Mouse (Mus musculus) inflammation-experienced regulatory T-cells, adult 6 months (primary cell): ENCODE results near the gene Rac1. TPM values are rescaled to one million over a fixed set of nuclear protein-coding genes. Genes with fewer than 3 reads are reported as not detected.

ENCODE experiments used
- ATAC-seq: one replicate; pipeline ENCODE4 v1.8.0; 2017
- polyA plus RNA-seq, 3 experiments: library from polyadenylated mRNA; unstranded; fragments of 100-300 nt; shearing (Covaris generic); gene quantifications; one replicate each; pipeline ENCODE4 v1.2.1; 2017

Rac1 gene
- polyA plus RNA-seq, 3 experiments from 2014 or later, result 57.1 to 67.7 (median 60.8) TPM

- no peak for ATAC-seq
Measured at GRCm38 (mm10) chr5:143491736-143492135, 36.1 kb downstream of the Rac1 start.

- ATAC-seq, result no peak
Measured at GRCm38 (mm10) chr5:143489749-143490342, 38.0 kb downstream of the Rac1 start.

DNA sequence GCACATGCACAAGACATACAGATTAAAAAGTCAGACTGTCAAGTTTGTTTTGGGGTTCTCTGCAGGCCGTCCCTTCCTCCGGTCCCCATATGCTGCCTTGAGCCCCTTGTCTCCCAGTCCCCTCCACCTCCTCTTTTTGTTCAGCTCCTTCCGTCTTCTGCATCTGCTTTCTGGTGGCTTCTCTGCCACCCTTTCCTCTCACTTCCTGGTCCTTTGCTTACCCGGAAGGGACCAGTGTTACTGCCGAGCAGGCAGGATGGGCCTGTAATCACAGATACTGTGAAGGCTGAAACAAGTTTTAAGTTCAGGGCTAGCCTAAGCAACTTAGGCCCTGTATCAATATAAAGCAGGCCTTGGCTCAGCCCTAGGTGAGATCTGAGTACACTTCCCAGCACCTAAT, 39.8 kb downstream of the Rac1 start:
- ATAC-seq, result no peak

- no peak for ATAC-seq
Measured at GRCm38 (mm10) chr5:143487193-143487592, 40.6 kb downstream of the Rac1 start.

DNA sequence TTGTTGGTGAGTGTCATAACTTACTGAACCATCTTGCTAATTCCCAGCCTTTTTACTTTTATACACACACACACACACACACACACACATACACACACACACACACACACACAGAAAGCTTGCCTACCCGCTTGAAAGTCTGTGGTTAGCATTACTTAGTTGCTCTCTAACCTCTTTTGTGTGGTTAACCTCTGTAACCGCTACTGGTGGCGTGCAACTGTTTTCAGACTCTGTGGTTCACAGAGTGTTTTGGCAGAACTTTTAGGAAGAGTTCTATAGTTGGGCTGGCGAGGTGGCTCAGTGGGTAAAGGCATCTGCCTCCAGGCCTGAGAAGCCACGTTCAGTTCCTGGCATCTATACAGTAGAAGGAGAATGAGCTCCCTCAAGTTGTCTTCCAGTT, 42.9 kb downstream of the Rac1 start:
- no peak for ATAC-seq

- ATAC-seq, result no peak
Measured at GRCm38 (mm10) chr5:143477901-143478300, 49.9 kb downstream of the Rac1 start.

DNA sequence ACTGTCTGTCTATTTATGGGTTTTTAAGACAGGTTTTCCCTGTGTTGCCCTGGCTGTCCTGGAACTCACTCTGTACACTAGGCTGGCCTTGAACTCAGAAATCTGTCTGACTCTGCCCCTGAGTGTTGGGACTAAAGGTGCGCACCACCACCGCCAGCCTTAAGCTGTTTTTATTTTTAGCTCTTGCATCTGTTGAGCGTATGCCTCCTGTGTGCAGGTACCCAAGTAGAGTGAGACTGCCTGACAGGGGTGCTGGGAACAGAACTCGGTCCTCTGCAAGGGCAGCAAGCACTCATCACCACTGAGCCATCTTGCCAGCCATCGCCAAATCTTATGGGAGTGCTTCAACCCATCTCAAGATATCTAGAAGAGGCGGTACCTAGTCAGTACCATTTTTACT, 51.8 kb downstream of the Rac1 start:
- no peak for ATAC-seq

DNA sequence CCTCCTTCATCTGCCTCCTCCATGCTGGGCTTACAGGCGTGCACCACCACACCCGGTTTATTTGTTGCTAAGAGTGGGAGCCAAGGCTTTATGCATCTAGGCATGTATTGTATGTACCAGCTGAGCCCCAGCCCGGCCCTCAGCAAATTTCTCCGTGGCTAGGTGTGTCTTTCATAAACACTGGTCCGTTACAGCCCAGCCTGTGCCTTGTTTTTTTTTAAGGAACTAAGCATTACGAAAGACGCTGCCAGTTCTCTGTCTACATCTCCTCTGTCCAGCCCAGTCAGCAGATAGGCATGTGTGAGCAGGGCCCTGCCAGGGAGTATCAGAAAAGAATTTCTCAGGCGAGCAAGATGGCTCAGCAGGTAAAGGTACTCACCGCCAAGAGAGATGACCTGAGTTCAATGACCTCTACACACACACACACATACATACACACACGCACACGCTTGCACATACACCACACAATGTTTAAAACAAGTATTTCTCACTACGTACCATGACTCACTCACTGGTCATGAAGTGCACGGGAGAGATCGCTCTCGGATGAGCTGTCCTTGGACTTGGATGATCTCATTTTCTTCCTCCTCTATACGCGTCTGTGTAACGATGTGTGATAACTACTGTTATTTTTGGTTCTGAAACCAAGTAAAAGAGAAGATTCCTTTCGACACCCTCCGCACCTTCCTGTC, 52.5 kb downstream of the Rac1 start:
- ATAC-seq, result no peak

- ATAC-seq, result no peak
Measured at GRCm38 (mm10) chr5:143471953-143472618, 55.8 kb downstream of the Rac1 start.

- no peak for ATAC-seq
Measured at GRCm38 (mm10) chr5:143471165-143471546, 56.7 kb downstream of the Rac1 start.

DNA sequence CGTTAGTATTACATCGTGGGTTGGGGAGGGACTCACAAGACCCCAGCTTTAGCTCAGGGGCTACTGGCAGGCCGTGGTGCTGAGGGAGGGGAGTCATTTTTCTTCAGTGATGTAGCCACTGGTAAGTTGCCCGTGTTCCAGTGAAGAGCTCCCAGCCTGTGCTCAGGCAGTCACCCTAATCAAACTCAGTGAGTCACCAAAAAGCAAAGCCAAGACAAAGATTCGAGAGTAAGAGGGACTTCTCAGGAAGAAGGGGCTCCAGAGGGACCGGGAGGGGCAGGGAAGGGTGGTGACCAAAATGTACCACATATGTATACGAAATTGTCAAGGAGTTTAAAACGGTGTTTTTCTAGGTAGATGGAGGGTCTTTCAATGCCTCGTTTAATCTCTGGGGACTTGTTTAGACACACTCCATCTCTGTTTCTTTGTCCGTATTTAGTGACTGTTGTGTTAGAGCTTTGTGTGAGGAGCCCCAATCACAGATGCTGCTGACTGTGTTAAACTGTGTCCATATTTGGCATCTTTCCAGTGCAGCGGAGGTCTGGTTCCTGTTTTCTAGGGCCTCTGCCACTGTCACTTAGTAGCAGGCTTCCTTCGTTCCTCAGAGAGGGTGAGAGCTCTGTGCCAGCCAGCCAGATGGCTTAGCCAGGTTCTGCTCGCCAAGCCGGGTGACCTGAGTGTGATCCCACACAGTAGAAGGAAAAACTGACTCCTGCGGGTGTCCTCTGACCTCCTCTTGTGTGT, 57.2 kb downstream of the Rac1 start:
- ATAC-seq, result no peak

DNA sequence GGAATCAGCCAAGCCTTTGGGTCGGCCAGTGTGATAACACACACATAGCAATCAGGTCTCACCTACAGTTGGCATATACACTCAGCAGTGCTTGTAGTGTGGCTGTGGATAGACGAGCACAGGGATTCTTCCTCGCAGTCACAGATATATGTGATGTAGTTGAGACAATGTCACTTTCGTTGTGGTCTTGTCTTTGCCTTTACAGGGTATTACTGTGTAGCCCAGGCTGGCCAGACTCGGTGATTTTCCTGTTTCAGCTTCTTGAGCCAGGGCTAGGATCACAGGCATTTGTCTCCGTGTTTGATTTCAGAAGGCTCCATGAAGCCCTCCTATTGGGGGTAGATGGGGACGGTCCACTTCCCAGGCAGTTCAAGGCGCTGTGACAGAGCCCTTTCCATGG, 58.2 kb downstream of the Rac1 start:
- no peak for ATAC-seq

GRCm38 (mm10) chr5:143467931-143468330, 59.9 kb downstream of the Rac1 start:
- ATAC-seq, result no peak

DNA sequence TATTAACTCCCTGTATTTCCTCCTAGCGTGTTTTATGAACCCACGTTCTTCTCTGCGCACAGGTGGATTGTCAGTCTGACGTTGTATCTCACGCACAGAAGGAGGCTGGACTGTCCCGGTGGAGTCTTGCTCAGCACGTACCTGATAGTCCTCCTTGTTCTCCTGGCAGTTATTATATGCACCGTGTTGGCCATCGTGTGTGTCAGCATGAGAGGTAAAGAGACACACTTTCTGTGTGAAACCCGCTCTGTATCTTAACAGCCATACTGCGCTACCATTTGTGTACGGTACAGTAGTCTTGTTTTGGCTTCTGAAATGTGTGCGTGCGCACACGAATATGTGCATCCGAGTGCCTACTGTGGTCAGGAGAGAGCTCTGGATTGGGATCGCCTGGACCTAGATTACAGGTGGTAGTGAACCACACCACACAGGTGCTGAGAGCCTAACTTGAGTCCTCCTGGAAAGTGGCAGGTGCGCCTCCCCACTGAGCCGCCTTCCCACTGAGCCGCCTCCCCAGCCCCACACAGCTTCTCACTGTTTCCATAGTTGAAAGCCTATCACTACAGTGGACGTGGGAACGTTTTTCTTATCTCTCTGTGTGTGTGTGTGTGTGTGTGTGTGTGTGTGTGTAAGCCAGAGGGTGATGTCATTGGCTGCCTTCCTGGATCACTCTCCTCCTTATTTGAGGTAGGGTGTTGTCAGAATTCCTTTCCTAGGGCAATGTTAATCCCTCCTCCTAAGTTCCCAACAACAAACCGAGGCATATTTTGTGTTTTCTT, 60.8 kb downstream of the Rac1 start:
- ATAC-seq, result no peak

GRCm38 (mm10) chr5:143465156-143466085, 62.4 kb downstream of the Rac1 start:
- ATAC-seq, result no peak

GRCm38 (mm10) chr5:143464757-143465118, 63.1 kb downstream of the Rac1 start:
- peak; percentile 42 for ATAC-seq

GRCm38 (mm10) chr5:143464100-143464756, 63.6 kb downstream of the Rac1 start, which contains the start of gene Daglb:
TSS of gene Daglb (plus strand) at chr5:143464584.
- ATAC-seq, result peak; percentile 93

- no peak for ATAC-seq
Measured at GRCm38 (mm10) chr5:143463671-143464070, 64.2 kb downstream of the Rac1 start.
